Mouse (Mus musculus): ENCODE measurements around the gene Dctn3. TPM values are rescaled to one million over a fixed set of nuclear protein-coding genes. Genes with fewer than 3 reads are reported as not detected.

Gene Dctn3
- total and polyA plus RNA-seq, 3 experiments = 57.7 to 64.6 TPM; not detected in 1

Other genes starting within 250 kb of the Dctn3 start
- 1.2 and 1.5 TPM in 2 replicates for gene AI464131, start 220.1 kb downstream of the Dctn3 start, total RNA-seq (2012; rRNA removed)
- 1 to 10 TPM in 1 of 2 experiments, not detected in 1; 2.2 TPM for gene AI464131, start 220.1 kb downstream of the Dctn3 start, polyA plus RNA-seq (2012; ENCODE audit: insufficient read depth in 1 of 2, insufficient read length in 2 of 2, low read depth in 1 of 2, low replicate concordance in 2 of 2, missing spikeins in 1 of 2)
- gene 1110017D15Rik, start 205.8 kb downstream of the Dctn3 start, total RNA-seq (2012; rRNA removed) = not detected in 2 replicates
- under 1 TPM in 1 of 2 experiments, not detected in 1; 0.21 TPM for gene 1110017D15Rik, start 205.8 kb downstream of the Dctn3 start, polyA plus RNA-seq (2012; ENCODE audit: insufficient read depth in 1 of 2, insufficient read length in 2 of 2, low read depth in 1 of 2, low replicate concordance in 2 of 2, missing spikeins in 1 of 2)
- 0.85 and 1.5 TPM in 2 replicates for gene Fam219a, start 153.6 kb downstream of the Dctn3 start, total RNA-seq (2012; rRNA removed)
- 1 to 10 TPM in 1 of 2 experiments, not detected in 1; 3.8 TPM for gene Fam219a, start 153.6 kb downstream of the Dctn3 start, polyA plus RNA-seq (2012; ENCODE audit: insufficient read depth in 1 of 2, insufficient read length in 2 of 2, low read depth in 1 of 2, low replicate concordance in 2 of 2, missing spikeins in 1 of 2)
- gene Dnaic1, start 153.4 kb downstream of the Dctn3 start, total RNA-seq (2012; rRNA removed) = not detected in 2 replicates
- not detected for gene Dnaic1, start 153.4 kb downstream of the Dctn3 start, polyA plus RNA-seq (2012; ENCODE audit: insufficient read depth in 1 of 2, insufficient read length in 2 of 2, low read depth in 1 of 2, low replicate concordance in 2 of 2, missing spikeins in 1 of 2)
- 0.19 TPM in 1 of 2 replicates, not detected in the other for gene Enho, start 82.8 kb downstream of the Dctn3 start, total RNA-seq (2012; rRNA removed)
- gene Enho, start 82.8 kb downstream of the Dctn3 start, polyA plus RNA-seq (2012; ENCODE audit: insufficient read depth in 1 of 2, insufficient read length in 2 of 2, low read depth in 1 of 2, low replicate concordance in 2 of 2, missing spikeins in 1 of 2) = under 1 TPM in 1 of 2 experiments, not detected in 1; 0.40 TPM
- not detected in 2 replicates for gene Cntfr, start 26.1 kb downstream of the Dctn3 start, total RNA-seq (2012; rRNA removed)
- not detected for gene Cntfr, start 26.1 kb downstream of the Dctn3 start, polyA plus RNA-seq (2012; ENCODE audit: insufficient read depth in 1 of 2, insufficient read length in 2 of 2, low read depth in 1 of 2, low replicate concordance in 2 of 2, missing spikeins in 1 of 2)
- gene Il11ra1, start 23.2 kb downstream of the Dctn3 start, total RNA-seq (2012; rRNA removed) = 42.9 and 66.7 TPM in 2 replicates
- 10 to 100 TPM in 1 of 2 experiments, not detected in 1; 44.4 TPM for gene Il11ra1, start 23.2 kb downstream of the Dctn3 start, polyA plus RNA-seq (2012; ENCODE audit: insufficient read depth in 1 of 2, insufficient read length in 2 of 2, low read depth in 1 of 2, low replicate concordance in 2 of 2, missing spikeins in 1 of 2)
- gene Rpp25l, start 9.6 kb downstream of the Dctn3 start, total RNA-seq (2012; rRNA removed) = 50.4 and 63.5 TPM in 2 replicates
- 10 to 100 TPM in 1 of 2 experiments, not detected in 1; 52.0 TPM for gene Rpp25l, start 9.6 kb downstream of the Dctn3 start, polyA plus RNA-seq (2012; ENCODE audit: insufficient read depth in 1 of 2, insufficient read length in 2 of 2, low read depth in 1 of 2, low replicate concordance in 2 of 2, missing spikeins in 1 of 2)
- gene Arid3c, start 8.0 kb upstream of the Dctn3 start, total RNA-seq (2012; rRNA removed) = not detected in 2 replicates
- under 1 TPM in 1 of 2 experiments, not detected in 1; 0.13 TPM for gene Arid3c, start 8.0 kb upstream of the Dctn3 start, polyA plus RNA-seq (2012; ENCODE audit: insufficient read depth in 1 of 2, insufficient read length in 2 of 2, low read depth in 1 of 2, low replicate concordance in 2 of 2, missing spikeins in 1 of 2)
- 22.7 and 26.5 TPM in 2 replicates for gene Galt, start 32.1 kb upstream of the Dctn3 start, total RNA-seq (2012; rRNA removed)
- 10 to 100 TPM in 1 of 2 experiments, not detected in 1; 31.9 TPM for gene Galt, start 32.1 kb upstream of the Dctn3 start, polyA plus RNA-seq (2012; ENCODE audit: insufficient read depth in 1 of 2, insufficient read length in 2 of 2, low read depth in 1 of 2, low replicate concordance in 2 of 2, missing spikeins in 1 of 2)
- gene Sigmar1, start 33.0 kb upstream of the Dctn3 start, total RNA-seq (2012; rRNA removed) = 59.4 and 80.1 TPM in 2 replicates
- gene Sigmar1, start 33.0 kb upstream of the Dctn3 start, polyA plus RNA-seq (2012; ENCODE audit: insufficient read depth in 1 of 2, insufficient read length in 2 of 2, low read depth in 1 of 2, low replicate concordance in 2 of 2, missing spikeins in 1 of 2) = 100 to 1,000 TPM; 112 to 190 TPM
- 4.9 and 6.4 TPM in 2 replicates for gene Ccl27a, start 51.1 kb upstream of the Dctn3 start, total RNA-seq (2012; rRNA removed)
- gene Ccl27a, start 51.1 kb upstream of the Dctn3 start, polyA plus RNA-seq (2012; ENCODE audit: insufficient read depth in 1 of 2, insufficient read length in 2 of 2, low read depth in 1 of 2, low replicate concordance in 2 of 2, missing spikeins in 1 of 2) = 10 to 100 TPM in 1 of 2 experiments, not detected in 1; 12.1 TPM
- gene Gm21541, start 180.4 kb upstream of the Dctn3 start, total RNA-seq (2012; rRNA removed) = not detected in 2 replicates
- not detected for gene Gm21541, start 180.4 kb upstream of the Dctn3 start, polyA plus RNA-seq (2012; ENCODE audit: insufficient read depth in 1 of 2, insufficient read length in 2 of 2, low read depth in 1 of 2, low replicate concordance in 2 of 2, missing spikeins in 1 of 2)
- 1.6 and 4.1 TPM in 2 replicates for gene Gm20878, start 218.4 kb upstream of the Dctn3 start, total RNA-seq (2012; rRNA removed)
- 1 to 10 TPM in 1 of 2 experiments, not detected in 1; 5.2 TPM for gene Gm20878, start 218.4 kb upstream of the Dctn3 start, polyA plus RNA-seq (2012; ENCODE audit: insufficient read depth in 1 of 2, insufficient read length in 2 of 2, low read depth in 1 of 2, low replicate concordance in 2 of 2, missing spikeins in 1 of 2)
- 0.39 and 0.62 TPM in 2 replicates for gene Fam205a4, start 242.9 kb upstream of the Dctn3 start, total RNA-seq (2012; rRNA removed)
- gene Fam205a4, start 242.9 kb upstream of the Dctn3 start, polyA plus RNA-seq (2012; ENCODE audit: insufficient read depth in 1 of 2, insufficient read length in 2 of 2, low read depth in 1 of 2, low replicate concordance in 2 of 2, missing spikeins in 1 of 2) = under 1 TPM in 1 of 2 experiments, not detected in 1; 0.54 TPM